Mouse (Mus musculus): ENCODE results near the gene Alox12.

Gene Alox12

DNA sequence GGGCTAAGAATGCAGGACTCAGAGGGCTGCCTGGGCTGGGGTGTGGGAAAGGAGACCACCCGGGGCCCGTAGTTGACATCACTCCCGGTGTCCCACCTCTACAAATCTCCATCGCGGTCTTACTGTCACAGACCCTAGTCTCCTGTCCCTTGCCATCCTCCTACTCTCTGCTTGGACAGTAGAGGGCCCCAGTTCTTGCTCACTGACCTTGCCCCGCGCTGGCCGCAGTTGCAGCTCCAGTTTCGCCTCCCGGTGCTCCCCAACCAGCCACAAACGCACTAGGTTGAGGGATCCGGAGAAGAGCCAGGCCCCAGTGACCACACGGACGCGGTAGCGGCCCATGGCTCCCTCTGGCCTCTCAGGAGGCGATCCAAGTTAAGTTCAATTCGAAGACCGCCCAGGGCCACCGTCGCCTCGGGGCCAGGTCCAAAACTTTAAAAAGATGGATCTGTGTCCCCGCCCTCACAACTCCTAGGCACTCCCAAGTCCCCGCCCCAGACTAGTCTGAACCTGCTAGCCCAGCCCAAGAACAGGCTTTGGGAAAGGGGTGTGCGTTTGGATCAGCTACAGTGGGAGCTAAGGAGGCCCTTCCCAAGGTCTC, at the start of gene Alox12:
Gene Alox12, minus strand, starts transcription at position 423 of the 601 bp plus-strand sequence.
- DNase-seq (ENCODE audit: low read depth in 2 of 2, low spot score in 2 of 2): no peak

GRCm38 (mm10) chr11:70302293-70302692, 47.1 kb upstream of the Alox12 start:
- no peak for DNase-seq (ENCODE audit: low read depth in 2 of 2, low spot score in 2 of 2)

- peak; percentile 26 to 35 for DNase-seq (ENCODE audit: low read depth in 2 of 2, low spot score in 2 of 2)
These were observed 42.8 kb upstream of the Alox12 start for GRCm38 (mm10) chr11:70297836-70298454.

DNA sequence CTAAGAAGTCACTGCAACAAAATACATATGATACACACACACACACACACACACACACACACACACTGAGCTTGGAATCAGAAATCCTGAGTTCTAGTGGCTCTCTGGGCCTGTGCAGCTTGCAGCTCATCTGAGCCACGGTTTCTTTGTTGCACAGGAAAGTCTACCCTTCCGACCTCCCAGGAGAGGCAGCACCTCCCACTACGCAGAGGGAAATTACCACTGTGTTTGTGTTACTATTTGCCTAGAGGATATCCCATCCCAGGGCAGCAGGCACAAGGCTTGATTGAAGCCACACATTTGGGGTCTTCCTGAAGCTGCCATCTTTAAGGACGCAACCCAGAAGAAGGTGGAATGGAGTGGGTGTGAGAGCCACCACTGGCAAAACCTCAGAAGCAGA, 42.3 kb upstream of the Alox12 start:
- DNase-seq (ENCODE audit: low read depth in 2 of 2, low spot score in 2 of 2): no peak

- no peak for DNase-seq (ENCODE audit: low read depth in 2 of 2, low spot score in 2 of 2)
These were observed 38.7 kb upstream of the Alox12 start for GRCm38 (mm10) chr11:70293881-70294280.

DNA sequence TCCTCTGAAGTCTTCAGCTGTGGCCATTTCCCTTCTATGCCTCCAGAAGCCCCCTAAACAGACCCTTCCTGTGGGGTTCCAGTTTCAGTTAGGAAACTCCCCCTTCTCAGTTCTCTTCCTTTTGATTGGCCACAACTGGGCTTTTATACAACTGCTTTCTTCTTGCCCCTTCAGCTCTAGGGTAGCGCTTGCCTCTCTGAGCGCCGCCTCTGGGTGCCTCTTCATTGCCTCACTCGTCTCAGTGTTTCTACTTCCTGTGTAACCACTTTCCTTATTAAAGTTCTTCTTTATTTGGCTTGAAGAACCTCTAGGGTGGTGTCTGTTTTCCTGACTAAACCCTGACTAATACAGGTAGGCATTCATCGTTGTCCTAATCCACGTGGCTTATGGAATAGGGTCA, 36.1 kb upstream of the Alox12 start:
- no peak for DNase-seq (ENCODE audit: low read depth in 2 of 2, low spot score in 2 of 2)

DNA sequence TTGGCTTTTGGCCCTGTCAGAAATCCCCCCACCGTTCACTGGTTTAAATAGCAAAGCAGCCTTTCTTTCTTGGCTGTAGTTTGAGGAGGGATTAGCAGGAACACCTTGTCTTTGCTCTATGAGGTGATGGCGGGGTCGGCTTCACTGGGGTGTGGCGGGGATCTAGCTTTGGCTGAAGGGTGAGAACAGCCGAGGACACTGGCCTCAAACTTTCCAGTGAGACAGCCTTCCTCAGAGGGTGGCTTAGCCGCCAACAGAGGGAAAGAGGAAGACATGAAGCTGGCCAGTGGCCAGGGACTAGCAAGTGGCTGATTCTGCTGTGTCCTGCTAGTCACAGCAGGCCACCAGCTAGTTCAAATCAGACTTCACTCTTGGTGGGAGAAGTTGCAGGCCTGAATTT, 34.1 kb upstream of the Alox12 start:
- DNase-seq (ENCODE audit: low read depth in 2 of 2, low spot score in 2 of 2): no peak

DNA sequence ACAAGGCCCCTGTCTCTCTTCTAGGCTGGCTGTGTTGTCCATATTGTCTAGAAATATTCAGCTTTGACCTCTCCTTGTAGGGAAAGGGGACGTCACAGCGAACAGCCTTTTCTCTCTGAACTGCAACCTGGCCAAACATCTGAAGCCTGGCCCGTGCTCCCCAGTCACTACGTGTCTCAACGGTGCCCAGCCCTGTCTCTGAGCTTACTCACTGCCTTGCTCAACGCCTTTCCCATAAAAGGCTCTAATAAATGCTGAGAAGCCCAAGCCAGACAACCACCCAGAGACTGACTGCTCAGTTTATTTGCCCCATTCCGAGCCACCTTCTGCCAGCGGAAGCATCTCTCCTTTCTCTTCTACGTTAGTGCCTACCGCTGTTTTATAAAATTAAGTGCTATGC, 32.9 kb upstream of the Alox12 start:
- DNase-seq (ENCODE audit: low read depth in 2 of 2, low spot score in 2 of 2): no peak

DNA sequence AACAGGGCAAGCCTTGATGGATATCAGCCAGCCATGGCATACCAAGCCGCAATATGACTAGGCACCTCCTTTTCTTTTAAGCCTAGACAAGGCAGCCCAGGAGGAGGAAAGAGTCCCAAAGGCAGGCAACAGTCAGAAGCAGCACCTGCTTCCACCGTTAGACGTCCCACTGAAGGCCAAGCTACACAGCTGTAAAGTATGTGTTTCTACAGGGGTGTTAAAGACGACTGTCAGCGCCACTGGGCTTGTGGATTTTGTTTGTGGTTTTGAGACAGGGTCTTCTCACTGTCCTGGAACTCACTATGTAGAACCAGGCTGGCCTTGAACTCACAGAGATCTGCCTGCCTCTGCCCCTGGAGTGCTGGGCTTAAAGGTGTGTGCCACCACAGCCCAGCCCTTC, 30.5 kb upstream of the Alox12 start:
- no peak for DNase-seq (ENCODE audit: low read depth in 2 of 2, low spot score in 2 of 2)

- no peak for DNase-seq (ENCODE audit: low read depth in 2 of 2, low spot score in 2 of 2)
These were observed 29.6 kb upstream of the Alox12 start for GRCm38 (mm10) chr11:70284757-70285156.

GRCm38 (mm10) chr11:70283666-70284065, 28.5 kb upstream of the Alox12 start:
- DNase-seq (ENCODE audit: low read depth in 2 of 2, low spot score in 2 of 2): no peak

GRCm38 (mm10) chr11:70280441-70280840, 25.3 kb upstream of the Alox12 start:
- peak in 1 of 2 experiments; percentile 34 for DNase-seq (ENCODE audit: low read depth in 2 of 2, low spot score in 2 of 2)

DNA sequence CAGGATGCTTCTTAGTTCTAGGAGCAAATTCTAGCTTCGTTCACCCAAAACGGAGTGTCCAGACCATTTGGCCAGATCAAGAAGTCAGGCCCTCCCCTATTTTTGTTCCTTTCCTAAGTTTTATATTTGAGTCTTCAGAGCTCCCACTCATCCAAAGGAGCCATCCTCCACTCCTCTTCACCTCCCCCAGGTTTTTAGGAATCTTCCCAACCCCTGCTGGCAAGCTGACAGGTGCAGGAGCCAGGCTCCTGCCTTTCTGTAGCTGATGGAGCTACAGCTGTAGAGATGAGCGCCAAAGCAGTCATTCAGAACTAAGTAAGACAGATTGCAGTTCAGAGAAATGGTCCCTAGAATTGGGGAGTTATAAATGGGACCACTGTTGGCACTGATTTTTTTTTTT, 23.8 kb upstream of the Alox12 start:
- DNase-seq (ENCODE audit: low read depth in 2 of 2, low spot score in 2 of 2): no peak

DNA sequence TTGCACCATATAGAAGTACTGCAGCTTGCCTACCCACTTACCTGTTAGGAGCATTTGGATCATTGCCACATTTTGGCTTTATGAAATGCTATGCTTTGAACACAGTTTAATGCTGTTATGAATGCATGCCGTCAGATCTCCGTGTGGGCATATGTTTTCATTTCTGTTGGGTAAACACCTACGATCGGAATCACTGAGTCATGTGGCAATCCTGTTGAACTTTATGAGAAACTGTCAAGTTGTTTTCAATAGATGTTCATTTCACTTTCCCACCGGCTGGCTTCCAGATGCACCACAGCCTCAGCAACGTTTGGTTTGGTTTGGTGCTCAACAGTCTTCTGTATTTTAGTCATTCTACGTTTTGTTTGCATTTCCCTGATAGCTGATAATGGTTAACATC, 16.5 kb upstream of the Alox12 start:
- no peak for DNase-seq (ENCODE audit: low read depth in 2 of 2, low spot score in 2 of 2)

DNA sequence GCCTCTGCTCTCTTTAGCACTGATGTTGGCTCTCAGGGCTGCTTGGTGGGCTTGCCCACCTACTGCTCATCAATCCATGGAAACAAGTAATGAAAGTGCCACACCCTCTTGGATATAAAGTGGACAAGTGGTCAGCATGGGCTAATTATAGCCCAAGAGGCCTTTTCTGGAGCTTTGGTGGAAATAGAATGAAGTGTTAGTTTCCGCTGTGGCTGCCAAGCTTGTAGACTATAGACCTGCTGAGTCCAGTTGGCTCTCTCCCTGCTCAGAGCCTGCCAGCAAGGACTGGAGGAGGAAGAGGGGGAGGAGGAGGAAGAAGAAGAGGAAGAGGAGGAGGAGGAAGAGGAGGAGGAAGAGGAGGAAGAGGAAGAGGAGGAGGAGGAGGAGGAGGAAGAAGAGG, 11.3 kb upstream of the Alox12 start:
- DNase-seq (ENCODE audit: low read depth in 2 of 2, low spot score in 2 of 2): no peak

- no peak for DNase-seq (ENCODE audit: low read depth in 2 of 2, low spot score in 2 of 2)
These were observed 10.7 kb upstream of the Alox12 start for GRCm38 (mm10) chr11:70265819-70266218.

DNA sequence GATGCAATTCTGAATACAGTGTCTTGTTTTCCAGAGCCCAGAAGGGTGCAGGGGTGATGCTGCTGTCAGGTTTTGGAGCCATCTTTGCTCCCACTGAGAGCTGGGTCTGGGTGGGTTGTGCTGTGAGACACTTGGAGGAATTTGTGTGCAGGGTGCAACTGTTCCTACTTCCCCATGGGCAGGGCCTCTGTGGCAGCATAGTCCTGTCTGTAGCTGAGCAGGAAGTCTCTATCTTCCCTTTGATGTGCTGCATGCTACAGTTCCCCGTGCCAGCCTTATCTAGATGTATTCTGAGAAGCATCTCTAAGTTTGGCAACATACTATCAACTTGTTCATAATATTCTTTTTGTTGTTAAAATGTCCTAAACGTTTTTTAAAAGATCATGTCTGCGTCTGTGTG, 10.1 kb upstream of the Alox12 start:
- no peak for DNase-seq (ENCODE audit: low read depth in 2 of 2, low spot score in 2 of 2)

- DNase-seq (ENCODE audit: low read depth in 2 of 2, low spot score in 2 of 2): no peak
These were observed 3.9 kb upstream of the Alox12 start for GRCm38 (mm10) chr11:70259035-70259434.

DNA sequence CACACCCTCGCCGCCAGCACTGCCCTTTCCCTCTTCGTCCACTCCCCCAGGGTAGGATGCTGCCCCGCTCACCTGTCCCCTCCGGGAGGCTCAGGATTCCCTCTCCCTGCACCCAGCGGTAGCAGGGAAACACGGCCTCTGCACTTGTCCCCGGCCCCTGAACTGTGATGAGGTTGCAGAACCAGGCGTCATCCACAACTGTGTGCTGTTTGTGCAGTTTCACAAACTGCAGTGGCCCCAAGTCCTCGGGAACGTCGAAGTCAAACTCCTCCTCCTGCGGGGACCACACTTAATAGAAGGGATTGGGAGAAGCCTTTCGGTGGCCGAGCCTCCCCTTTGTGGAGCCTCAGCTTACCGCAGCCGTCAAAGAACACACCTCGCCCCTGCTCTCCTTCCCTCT, 816 bp downstream of the Alox12 start:
- no peak for DNase-seq (ENCODE audit: low read depth in 2 of 2, low spot score in 2 of 2)

DNA sequence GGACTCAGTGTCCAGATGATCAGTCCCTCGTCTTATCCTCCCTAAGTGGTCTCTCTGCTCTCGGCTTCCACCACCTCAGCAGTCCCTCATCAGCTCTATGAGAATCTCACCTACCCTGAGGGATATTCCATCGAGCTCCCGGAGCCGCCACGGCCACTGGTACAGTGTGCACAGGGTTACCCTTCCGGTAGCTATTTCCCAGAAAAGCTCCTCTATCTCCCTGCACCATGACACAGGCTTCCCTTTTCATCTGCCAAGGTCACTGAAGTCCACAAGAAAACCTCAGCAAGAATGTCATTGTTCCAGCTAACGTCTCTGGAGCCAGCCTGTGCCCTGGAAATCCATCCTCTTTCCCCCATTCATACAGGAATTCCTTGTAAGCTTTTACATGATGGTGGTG, 3.3 kb downstream of the Alox12 start:
- DNase-seq (ENCODE audit: low read depth in 2 of 2, low spot score in 2 of 2): no peak

GRCm38 (mm10) chr11:70250150-70250549, 5.0 kb downstream of the Alox12 start:
- no peak for DNase-seq (ENCODE audit: low read depth in 2 of 2, low spot score in 2 of 2)

- DNase-seq (ENCODE audit: low read depth in 2 of 2, low spot score in 2 of 2): peak; percentile 80 to 84
These were observed 7.9 kb downstream of the Alox12 start for GRCm38 (mm10) chr11:70247136-70247845.

DNA sequence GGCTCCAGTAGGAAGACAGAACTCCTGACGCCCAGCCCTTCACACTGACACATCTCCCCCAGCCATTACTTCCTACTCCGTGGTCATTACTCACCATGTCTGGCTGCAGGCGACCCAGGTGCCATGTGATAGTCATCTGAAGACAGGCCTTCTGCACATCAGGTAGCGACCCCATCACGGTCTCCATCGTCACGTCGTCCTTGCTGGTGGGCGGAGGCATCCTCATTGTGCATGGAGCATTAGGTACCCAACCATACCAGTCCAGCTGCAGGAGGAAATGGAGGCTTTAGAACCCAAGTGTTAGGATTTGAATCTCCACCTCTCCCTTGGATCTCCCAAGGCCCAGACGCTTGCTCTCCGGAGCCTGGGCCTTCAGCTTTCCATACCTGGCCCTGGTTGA, 12.6 kb downstream of the Alox12 start:
- no peak for DNase-seq (ENCODE audit: low read depth in 2 of 2, low spot score in 2 of 2)

All from CD8-positive naive resting alpha-beta T cell, adult 2 months (primary cell).